Mouse (Mus musculus) heart, embryonic 10.5 days (tissue): ENCODE measurements around the gene Igsf9. TPM values are rescaled to one million over a fixed set of nuclear protein-coding genes. Genes with fewer than 3 reads are reported as not detected.
A peak's percentile ranks its signal among the peaks of the same experiment; 100 is the strongest.

Experiments
- DNase-seq: peaks from one replicate; pipeline ENCODE4 v3.0.0-alpha.2; 2017; ENCODE audit warnings: low spot score
- H3K27ac ChIP-seq: fragments of 300-500 bp; sonication (generic); 2 replicates; pipeline ENCODE4 v1.5.1; 2016; ENCODE audit warnings: mild to moderate bottlenecking
- H3K27me3 ChIP-seq: fragments of 300-500 bp; sonication (generic); 2 replicates; pipeline ENCODE4 v1.6.1; 2016; ENCODE audit warnings: mild to moderate bottlenecking; ENCODE audit not compliant: poor library complexity, insufficient read depth, severe bottlenecking
- H3K36me3 ChIP-seq: fragments of 300-500 bp; sonication (generic); 2 replicates; pipeline ENCODE4 v1.6.1; 2016; ENCODE audit warnings: mild to moderate bottlenecking, moderate library complexity
- H3K4me1 ChIP-seq: fragments of 300-500 bp; sonication (generic); 2 replicates; pipeline ENCODE4 v1.6.1; 2016; ENCODE audit warnings: mild to moderate bottlenecking
- H3K4me3 ChIP-seq: fragments of 300-500 bp; sonication (generic); 2 replicates; pipeline ENCODE4 v1.5.1; 2016; ENCODE audit warnings: mild to moderate bottlenecking, moderate library complexity
- H3K9me3 ChIP-seq: fragments of 300-500 bp; sonication (generic); 2 replicates; pipeline ENCODE4 v1.6.1; 2016; ENCODE audit warnings: mild to moderate bottlenecking, moderate library complexity
- WGBS: fragments of 180-500 bp; shearing (Covaris S2); methylation state at CpG from one replicate; pipeline ENCODE4 v1.1.7; 2016; 5-methylcytosine and 5-hydroxymethylcytosine counted together
- polyA plus RNA-seq: library from polyadenylated mRNA; unstranded; fragments of >200 nt; fragmentation: Nextera tagmentation; extraction: Ambion mirVana; gene quantifications from 2 replicates; pipeline ENCODE4 v1.2.1, GENCODE M21; 2016

Gene Igsf9
- polyA plus RNA-seq, 1 experiment from 2014 or later: 37.5 TPM

GRCm38 (mm10) chr1:172453810-172454209 is 27.8 kb upstream of the Igsf9 start:
- WGBS: 76% methylated on average over 2 of the region's 2 CpGs
- H3K27ac ChIP-seq: no peak overlapping the region
- H3K4me1 ChIP-seq: peaks cover 10% of the 10 kb centered on the region
- no peak overlapping the region for H3K4me3 ChIP-seq
- no peaks in the 10 kb centered on the region for H3K36me3 ChIP-seq
- no peaks in the 10 kb centered on the region for H3K27me3 ChIP-seq
- no peak for DNase-seq
- no peaks in the 10 kb centered on the region for H3K9me3 ChIP-seq

GRCm38 (mm10) chr1:172455416-172455815 is 26.2 kb upstream of the Igsf9 start:
- Histone ChIP-seq H3K9me3 (no peaks in the 10 kb centered on the region), H3K27me3 (no peaks in the 10 kb centered on the region), H3K4me1 (peaks cover 10% of the 10 kb centered on the region), H3K4me3 (no peak overlapping the region), H3K36me3 (no peaks in the 10 kb centered on the region), H3K27ac (no peak overlapping the region)
- no peak for DNase-seq
- 21% methylated on average over 4 of the region's 4 CpGs for WGBS

- H3K27ac ChIP-seq: no peak overlapping the region
- peaks cover 4% of the 10 kb centered on the region; the same call in 1 of the 2 replicates for H3K4me1 ChIP-seq
- DNase-seq: no peak
- WGBS: 61% methylated on average over 7 of the region's 7 CpGs
- no peaks in the 10 kb centered on the region for H3K27me3 ChIP-seq
- H3K36me3 ChIP-seq: no peaks in the 10 kb centered on the region
- H3K4me3 ChIP-seq: no peak overlapping the region
- H3K9me3 ChIP-seq: no peaks in the 10 kb centered on the region
Observed at GRCm38 (mm10) chr1:172456001-172456677, 25.4 kb upstream of the Igsf9 start.

GRCm38 (mm10) chr1:172457196-172457595 is 24.4 kb upstream of the Igsf9 start:
- no peak overlapping the region for H3K4me3 ChIP-seq
- DNase-seq: no peak
- H3K27me3 ChIP-seq: no peaks in the 10 kb centered on the region
- no peak overlapping the region for H3K27ac ChIP-seq
- no peaks in the 10 kb centered on the region for H3K36me3 ChIP-seq
- WGBS: 86% methylated on average over 3 of the region's 3 CpGs
- peaks cover 4% of the 10 kb centered on the region; the same call in 1 of the 2 replicates for H3K4me1 ChIP-seq
- no peaks in the 10 kb centered on the region for H3K9me3 ChIP-seq

GRCm38 (mm10) chr1:172458041-172458440 is 23.5 kb upstream of the Igsf9 start:
- Histone ChIP-seq H3K27ac (no peak overlapping the region), H3K27me3 (no peaks in the 10 kb centered on the region), H3K4me1 (peaks cover 4% of the 10 kb centered on the region; the same call in 1 of the 2 replicates), H3K9me3 (no peaks in the 10 kb centered on the region), H3K36me3 (no peaks in the 10 kb centered on the region), H3K4me3 (no peak overlapping the region)
- 72% methylated on average over 3 of the region's 3 CpGs for WGBS
- no peak for DNase-seq

- no peak for DNase-seq
- 53% methylated on average over 2 of the region's 2 CpGs for whole genome bisulfite sequencing
- H3K27me3 ChIP-seq: no peaks in the 10 kb centered on the region
- H3K36me3 ChIP-seq: no peaks in the 10 kb centered on the region
- H3K4me3 ChIP-seq: no peak overlapping the region
- H3K4me1 ChIP-seq: peaks cover 10% of the 10 kb centered on the region
- H3K27ac ChIP-seq: no peak overlapping the region
- H3K9me3 ChIP-seq: no peaks in the 10 kb centered on the region
Observed at GRCm38 (mm10) chr1:172461602-172462001, 20.0 kb upstream of the Igsf9 start.

- Histone ChIP-seq H3K36me3 (no peaks in the 10 kb centered on the region), H3K27me3 (no peaks in the 10 kb centered on the region), H3K9me3 (no peaks in the 10 kb centered on the region), H3K4me3 (no peak overlapping the region), H3K27ac (no peak overlapping the region), H3K4me1 (peaks cover 10% of the 10 kb centered on the region)
- no peak for DNase-seq
- WGBS: 81% methylated on average over 3 of the region's 3 CpGs
Observed at GRCm38 (mm10) chr1:172462534-172462933, 19.1 kb upstream of the Igsf9 start.

- H3K36me3 ChIP-seq: no peaks in the 10 kb centered on the region
- H3K27me3 ChIP-seq: no peaks in the 10 kb centered on the region
- H3K9me3 ChIP-seq: no peaks in the 10 kb centered on the region
- peaks cover 7% of the 10 kb centered on the region; the same call in 1 of the 2 replicates for H3K4me1 ChIP-seq
- 73% methylated on average over 16 of the region's 16 CpGs for WGBS
- H3K4me3 ChIP-seq: no peak overlapping the region
- H3K27ac ChIP-seq: no peak overlapping the region
- no peak for DNase-seq
Observed at GRCm38 (mm10) chr1:172463387-172464333, 17.9 kb upstream of the Igsf9 start.

GRCm38 (mm10) chr1:172468301-172468877 is 13.2 kb upstream of the Igsf9 start:
- no peaks in the 10 kb centered on the region for H3K36me3 ChIP-seq
- DNase-seq: peak; percentile 53
- no peaks in the 10 kb centered on the region for H3K9me3 ChIP-seq
- H3K4me3 ChIP-seq: no peak overlapping the region
- no peak overlapping the region for H3K27ac ChIP-seq
- H3K4me1 ChIP-seq: peaks cover 14% of the 10 kb centered on the region; the same call in 1 of the 2 replicates
- WGBS: 80% methylated on average over 11 of the region's 11 CpGs
- H3K27me3 ChIP-seq: no peaks in the 10 kb centered on the region

- no peak overlapping the region for H3K4me3 ChIP-seq
- no peaks in the 10 kb centered on the region for H3K36me3 ChIP-seq
- H3K27ac ChIP-seq: no peak overlapping the region
- 71% methylated on average over 5 of the region's 5 CpGs for WGBS
- DNase-seq: no peak
- no peaks in the 10 kb centered on the region for H3K27me3 ChIP-seq
- H3K9me3 ChIP-seq: no peaks in the 10 kb centered on the region
- peaks cover 8% of the 10 kb centered on the region; the same call in 1 of the 2 replicates for H3K4me1 ChIP-seq
Observed at GRCm38 (mm10) chr1:172469373-172469772, 12.2 kb upstream of the Igsf9 start.

- no peaks in the 10 kb centered on the region for H3K36me3 ChIP-seq
- H3K4me1 ChIP-seq: peaks cover 8% of the 10 kb centered on the region; the same call in 1 of the 2 replicates
- WGBS: 52% methylated on average over 8 of the region's 8 CpGs
- no peak overlapping the region for H3K27ac ChIP-seq
- H3K9me3 ChIP-seq: no peaks in the 10 kb centered on the region
- H3K4me3 ChIP-seq: no peak overlapping the region
- no peaks in the 10 kb centered on the region for H3K27me3 ChIP-seq
- DNase-seq: peak; percentile 61
Observed at GRCm38 (mm10) chr1:172469810-172470448, 11.7 kb upstream of the Igsf9 start.

- no peak for DNase-seq
- no peaks in the 10 kb centered on the region for H3K36me3 ChIP-seq
- no peaks in the 10 kb centered on the region for H3K27me3 ChIP-seq
- H3K27ac ChIP-seq: no peak overlapping the region
- H3K4me3 ChIP-seq: no peak overlapping the region
- H3K9me3 ChIP-seq: no peaks in the 10 kb centered on the region
- H3K4me1 ChIP-seq: peaks cover 13% of the 10 kb centered on the region; the same call in 1 of the 2 replicates
Observed at GRCm38 (mm10) chr1:172472909-172473308, 8.7 kb upstream of the Igsf9 start.
